ENCODE assay signal across 15 mouse cellular contexts in genomic region chrX:62584011-62584625, GRCm38 (mm10).
A peak's percentile ranks its signal among the peaks of the same experiment; 100 is the strongest.
DNase-seq lines count a peak whose midpoint lies in the region.
"Had no signal": no experiment of that assay in that cellular context is flagged by ENCODE, and none has a peak within 500 bp of the region (broad histone marks: within the 10 kb centered on the region; RNA-seq: fewer than 3 reads in every experiment).

No protein-coding gene starts in this region.

- H3K27me3 ChIP-seq in forebrain, embryonic 10.5 days (ENCODE audit: poor library complexity, severe bottlenecking), result no peaks in the 10 kb centered on the region
- H3K27me3 ChIP-seq: heart, embryonic 12.5 days; intestine, embryonic 15.5 days had no signal

- H3K4me1 ChIP-seq in forebrain, embryonic 10.5 days, result no peaks in the 10 kb centered on the region
- H3K4me1 ChIP-seq: embryonic facial prominence, embryonic 10.5 days; heart, embryonic 12.5 days; hindbrain, embryonic 10.5 days; intestine, embryonic 15.5 days had no signal

- peak; percentile 79 for DNase-seq in brain, adult 2 months (ENCODE audit: low read depth, low spot score)
- peak; percentile 36 to 53 for DNase-seq in cerebellum, adult 18-20 months
- DNase-seq in cerebellum, adult 9-11 months, result peak; percentile 71
- peak; percentile 33 to 56 for DNase-seq in cerebellum, postnatal 36 days
- no peak for DNase-seq in layer of hippocampus, postnatal 25 days (ENCODE audit: extremely low spot score in 1 of 2, low spot score in 1 of 2)
- no peak for DNase-seq in forebrain, embryonic 10.5 days (ENCODE audit: extremely low spot score, low spot score)
- DNase-seq in retina, embryonic 14.5 days (ENCODE audit: low spot score), result no peak
- DNase-seq: adrenal gland, postnatal 10 days; gastrocnemius, adult 2 months; gastrocnemius, postnatal 25 days had no signal

- whole genome bisulfite sequencing in forebrain, embryonic 10.5 days, result 86% methylated on average over 2 of the region's 2 CpGs

- H3K27ac ChIP-seq in forebrain, embryonic 10.5 days, result no peak overlapping the region
- H3K27ac ChIP-seq: embryonic facial prominence, embryonic 10.5 days; gastrocnemius, adult 2 months; hindbrain, embryonic 10.5 days; hindbrain, embryonic 14.5 days; intestine, embryonic 15.5 days had no signal

- no peak overlapping the region for H3K4me3 ChIP-seq in forebrain, embryonic 10.5 days
- H3K4me3 ChIP-seq: embryonic facial prominence, embryonic 10.5 days; gastrocnemius, adult 2 months; heart, embryonic 12.5 days; hindbrain, embryonic 10.5 days; intestine, embryonic 15.5 days had no signal

- no peaks in the 10 kb centered on the region for H3K36me3 ChIP-seq in forebrain, embryonic 10.5 days (replicated peaks)
- H3K36me3 ChIP-seq: embryonic facial prominence, embryonic 10.5 days; heart, embryonic 12.5 days; hindbrain, embryonic 10.5 days; intestine, embryonic 15.5 days had no signal

- H3K9me3 ChIP-seq in forebrain, embryonic 10.5 days, result no peaks in the 10 kb centered on the region
- H3K9me3 ChIP-seq: embryonic facial prominence, embryonic 10.5 days; heart, embryonic 12.5 days; hindbrain, embryonic 10.5 days; intestine, embryonic 15.5 days had no signal

Comparison
In these comparisons a context has a peak if more than half of its experiments do, and no peak if none do; other contexts are left out.
1. DNase-seq: peak in brain, adult 2 months (single experiment), cerebellum, adult 18-20 months (2 of 2), cerebellum, adult 9-11 months (single experiment) and cerebellum, postnatal 36 days (2 of 2); none in layer of hippocampus, postnatal 25 days (0 of 2), forebrain, embryonic 10.5 days (single experiment) and retina, embryonic 14.5 days (single experiment).